Mouse (Mus musculus) liver, embryonic 14.5 days (tissue): Measurements from ENCODE around the gene Sestd1. TPM values are rescaled to one million over a fixed set of nuclear protein-coding genes. Genes with fewer than 3 reads are reported as not detected.

Source experiments
- ATAC-seq: fragments of 200-750 bp; cut with Nextera tagmentation; 2 replicates; pipeline ENCODE4 v1.8.0; 2017; ENCODE audit warnings: moderate number of reproducible peaks, mild to moderate bottlenecking, moderate library complexity; ENCODE audit not compliant: insufficient read depth
- DNase-seq, 3 experiments: peaks; one replicate each; pipeline ENCODE4 v3.0.0-alpha.2; 2012 to 2013; ENCODE audit warnings: low read depth in 3 of 3, low spot score in 3 of 3
- H3K27ac ChIP-seq: fragments of 300-500 bp; sonication (generic); 2 replicates; pipeline ENCODE4 v1.5.1; 2014; ENCODE audit warnings: moderate library complexity, mild to moderate bottlenecking, control low read depth, inconsistent platforms
- H3K27me3 ChIP-seq: fragments of 300-500 bp; sonication (generic); 2 replicates; pipeline ENCODE4 v1.6.1; 2014; ENCODE audit warnings: mild to moderate bottlenecking, low read length, moderate library complexity; ENCODE audit not compliant: control insufficient read depth, insufficient read depth
- H3K36me3 ChIP-seq: fragments of 300-500 bp; sonication (generic); replicated peaks from 2 replicates; pipeline ENCODE4 v1.6.1; 2014; ENCODE audit warnings: low read depth; ENCODE audit not compliant: control insufficient read depth, insufficient read depth
- H3K4me1 ChIP-seq, 2 experiments: fragments of 200-500 bp in 1 of 2; fragments of 300-500 bp in 1 of 2; sonication (generic) in 1 of 2; replicated peaks; 2 replicates each; pipeline ENCODE4 v1.6.1; 2012 to 2014; ENCODE audit warnings: antibody characterized with exemption in 1 of 2, inconsistent platforms in 1 of 2, low read length in 1 of 2; ENCODE audit not compliant: control insufficient read depth in 2 of 2, insufficient read depth in 2 of 2
- H3K4me2 ChIP-seq: fragments of 300-500 bp; sonication (generic); 2 replicates; pipeline ENCODE4 v1.6.1; 2014; ENCODE audit warnings: low read depth, mild to moderate bottlenecking, control low read depth, moderate library complexity
- H3K4me3 ChIP-seq, 2 experiments: fragments of 200-500 bp in 1 of 2; fragments of 300-500 bp in 1 of 2; sonication (generic) in 1 of 2; 2 replicates each; pipeline ENCODE4 v1.5.1; 2012 to 2014; ENCODE audit warnings: low read depth in 2 of 2, low read length in 2 of 2, mild to moderate bottlenecking in 2 of 2, control low read depth in 1 of 2, inconsistent platforms in 1 of 2, moderate library complexity in 1 of 2; ENCODE audit not compliant: insufficient read depth in 1 of 2
- H3K9ac ChIP-seq: fragments of 300-500 bp; sonication (generic); replicated peaks from 2 replicates; pipeline ENCODE4 v1.6.1; 2014; ENCODE audit warnings: mild to moderate bottlenecking, control low read depth, moderate library complexity
- H3K9me3 ChIP-seq: fragments of 300-500 bp; sonication (generic); 2 replicates; pipeline ENCODE4 v1.6.1; 2016; ENCODE audit warnings: low read length, mixed read lengths; ENCODE audit not compliant: control insufficient read depth
- CTCF ChIP-seq: IDR thresholded peaks from 2 replicates; pipeline ENCODE4 v1.5.1; 2016; ENCODE audit warnings: antibody characterized with exemption, low read depth, control low read depth
- EP300 ChIP-seq: IDR thresholded peaks from 2 replicates; pipeline ENCODE4 v1.6.1; 2016; ENCODE audit warnings: antibody characterized with exemption, low read depth
- WGBS: fragments of 180-500 bp; shearing (Covaris S2); extraction: QIAGEN DNeasy Blood & Tissue Kit; methylation state at CpG from one replicate; pipeline ENCODE4 v1.1.7; 2014; ENCODE audit not compliant: insufficient replicate concordance; 5-methylcytosine and 5-hydroxymethylcytosine counted together
- polyA plus RNA-seq, 2 experiments: library from polyadenylated mRNA; depleted of rRNA in 1 of 2; stranded (reverse) in 1 of 2; unstranded in 1 of 2; fragments of >200 nt; fragmentation: Nextera tagmentation in 1 of 2; extraction: Ambion mirVana in 1 of 2; gene quantifications; 2 replicates each; pipeline versions ENCODE4 v1.2.1 to v1.2.3; 2012 to 2014

Gene Sestd1
- polyA plus RNA-seq, 2 experiments = 0.46 to 0.48 TPM

- ATAC-seq = no peak
Measured at GRCm38 (mm10) chr2:77316961-77317360, 36.6 kb upstream of the Sestd1 start.

GRCm38 (mm10) chr2:77313846-77314245 is 33.5 kb upstream of the Sestd1 start:
- TF ChIP-seq EP300 (no peak), CTCF (no peak)
- Histone ChIP-seq H3K4me1 (no peaks in the 10 kb centered on the region), H3K36me3 (no peaks in the 10 kb centered on the region), H3K9ac (no peak overlapping the region), H3K27ac (no peak overlapping the region), H3K9me3 (no peaks in the 10 kb centered on the region), H3K4me2 (no peak overlapping the region), H3K27me3 (no peaks in the 10 kb centered on the region; the same call in 1 of the 2 replicates), H3K4me3 (no peak overlapping the region)
- DNase-seq (no peak), ATAC-seq (no peak)
- WGBS = 70% methylated on average over 10 of the region's 10 CpGs

More at GRCm38 (mm10) chr2:77316961-77317360, 36.6 kb upstream of the Sestd1 start:
- H3K4me1 ChIP-seq = no peaks in the 10 kb centered on the region
- no peak overlapping the region for H3K4me3 ChIP-seq
- H3K9ac ChIP-seq = no peak overlapping the region
- TF ChIP-seq CTCF = no peak
- no peak for TF ChIP-seq EP300
- H3K27ac ChIP-seq = no peak overlapping the region
- H3K36me3 ChIP-seq = no peaks in the 10 kb centered on the region
- 46% methylated on average over 7 of the region's 7 CpGs for WGBS
- no peak for DNase-seq
- no peaks in the 10 kb centered on the region for H3K9me3 ChIP-seq
- no peak overlapping the region for H3K4me2 ChIP-seq
- H3K27me3 ChIP-seq = no peaks in the 10 kb centered on the region; the same call in 1 of the 2 replicates

GRCm38 (mm10) chr2:77312616-77313015 is 32.2 kb upstream of the Sestd1 start:
- Histone ChIP-seq H3K9me3 (no peaks in the 10 kb centered on the region), H3K27me3 (no peaks in the 10 kb centered on the region; the same call in 1 of the 2 replicates), H3K27ac (no peak overlapping the region), H3K4me2 (no peak overlapping the region), H3K36me3 (no peaks in the 10 kb centered on the region), H3K9ac (no peak overlapping the region), H3K4me3 (no peak overlapping the region), H3K4me1 (no peaks in the 10 kb centered on the region)
- TF ChIP-seq CTCF = no peak
- no peak for TF ChIP-seq EP300
- 58% methylated on average over 9 of the region's 9 CpGs for WGBS
- ATAC-seq (no peak), DNase-seq (no peak)

- Histone ChIP-seq H3K9me3 (no peaks in the 10 kb centered on the region), H3K4me3 (no peak overlapping the region), H3K27ac (no peak overlapping the region), H3K9ac (no peak overlapping the region), H3K4me2 (no peak overlapping the region), H3K36me3 (no peaks in the 10 kb centered on the region), H3K4me1 (no peaks in the 10 kb centered on the region), H3K27me3 (no peaks in the 10 kb centered on the region; the same call in 1 of the 2 replicates)
- DNase-seq (peak in 1 of 3 experiments; percentile 2), ATAC-seq (no peak)
- WGBS = 33% methylated on average over 7 of the region's 7 CpGs
- peak; percentile 82 for TF ChIP-seq CTCF
- no peak for TF ChIP-seq EP300
Measured at GRCm38 (mm10) chr2:77309313-77309712, 28.9 kb upstream of the Sestd1 start.

- Histone ChIP-seq H3K4me2 (no peak overlapping the region), H3K9ac (no peak overlapping the region), H3K4me1 (no peaks in the 10 kb centered on the region), H3K36me3 (no peaks in the 10 kb centered on the region), H3K27ac (no peak overlapping the region), H3K27me3 (no peaks in the 10 kb centered on the region), H3K4me3 (no peak overlapping the region), H3K9me3 (no peaks in the 10 kb centered on the region)
- DNase-seq = no peak
- 29% methylated on average over 3 of the region's 3 CpGs for WGBS
- TF ChIP-seq EP300 = no peak
- no peak for TF ChIP-seq CTCF
- ATAC-seq = no peak
Measured at GRCm38 (mm10) chr2:77304494-77304893, 24.1 kb upstream of the Sestd1 start.
